Mouse (Mus musculus): ENCODE results near the gene Far2. TPM values are rescaled to one million over a fixed set of nuclear protein-coding genes. Genes with fewer than 3 reads are reported as not detected.
"Not testable (repeated sequence)": the region's sequence is repeated elsewhere in the genome, so short reads cannot be mapped to it uniquely, and the experiment has no call there.

The Far2 gene
- polyA plus RNA-seq, 1 experiment from 2014 or later = 2.1 TPM

DNA sequence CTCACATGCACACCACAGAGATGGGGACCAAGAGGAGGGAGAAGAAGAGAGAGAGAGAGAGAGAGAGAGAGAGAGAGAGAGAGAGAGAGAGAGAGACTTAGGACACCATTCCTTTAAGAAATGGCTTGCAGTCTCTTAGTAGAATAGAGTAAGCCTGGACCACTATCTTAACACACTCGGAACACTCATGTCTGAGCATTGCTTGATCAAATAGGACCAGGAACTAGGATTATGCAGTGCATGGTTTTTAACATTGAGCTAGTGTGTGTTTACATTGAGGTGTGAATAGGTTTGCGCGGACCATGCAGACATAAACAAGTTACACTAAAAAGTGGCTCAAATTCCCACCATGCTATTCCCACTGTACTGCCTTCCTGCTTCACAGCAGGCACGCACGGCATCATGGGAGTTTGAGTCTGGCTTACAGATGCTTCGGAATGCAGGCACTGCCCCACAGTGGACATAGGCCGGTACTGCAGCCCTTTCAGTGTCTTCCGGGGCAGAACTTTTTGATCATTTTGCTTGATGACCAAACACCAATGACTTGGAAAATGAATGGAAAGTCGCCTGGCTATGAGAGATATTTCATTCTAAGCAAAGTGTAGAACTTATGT is 88.8 kb downstream of the Far2 start:
- Histone ChIP-seq H3K4me3 (ENCODE audit: low read depth, low read length) (no peak overlapping the region), H3K27ac (ENCODE audit: low read depth, low read length) (no peak overlapping the region), H3K27me3 (ENCODE audit: control insufficient read depth, insufficient read depth, low read length) (no peaks in the 10 kb centered on the region), H3K36me3 (ENCODE audit: control insufficient read depth, insufficient read depth, low read length) (no peaks in the 10 kb centered on the region), H3K4me1 (ENCODE audit: control insufficient read depth, insufficient read depth, low read length) (0 out of 2 replicates have a peak, but pooled peaks cover 5% of the 10 kb centered on the region), H3K4me2 (no peak overlapping the region), H3K9me3 (ENCODE audit: control insufficient read depth, low read length) (no peaks in the 10 kb centered on the region), H3K9ac (ENCODE audit: low read length) (no peak overlapping the region)
- peak; percentile 83 for ATAC-seq (ENCODE audit: low FRiP score)
- 32% methylated on average over 9 of the region's 9 CpGs for WGBS
- DNase-seq (ENCODE audit: low spot score, missing footprints) = peak; percentile 96

DNA sequence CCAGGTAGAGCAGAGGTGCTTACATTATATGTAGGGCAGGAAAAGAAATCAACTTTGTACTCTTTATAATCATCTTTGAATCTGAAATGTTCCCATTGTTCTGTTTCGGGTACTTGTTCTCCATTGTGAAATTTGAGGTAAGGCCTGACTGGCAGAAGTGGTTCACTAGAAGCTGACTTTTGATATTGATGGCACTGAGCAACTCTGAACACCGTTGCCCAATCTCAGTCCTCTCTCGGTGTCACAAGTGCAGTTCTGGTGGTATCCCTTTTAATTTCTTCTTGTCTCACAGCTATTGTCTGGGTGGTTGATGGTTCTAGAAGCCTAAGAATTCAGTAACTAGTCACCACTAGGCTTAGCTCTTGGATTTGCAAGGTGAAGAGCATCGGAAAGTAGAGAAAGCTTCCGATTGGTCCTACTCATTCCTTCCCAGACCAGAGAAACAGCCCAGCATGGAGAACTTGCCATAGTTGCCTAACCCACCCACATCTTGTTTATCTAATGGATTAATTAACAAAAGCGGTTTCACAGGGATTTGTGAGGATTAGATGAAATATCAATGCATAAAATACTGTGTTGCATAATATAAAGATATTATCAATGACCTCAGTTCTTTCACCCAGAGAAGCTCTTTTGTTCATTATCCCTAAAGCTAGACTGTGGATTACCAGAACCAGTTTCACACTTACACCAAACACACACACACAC is 92.4 kb downstream of the Far2 start:
- Histone ChIP-seq H3K9ac (ENCODE audit: low read length) (no peak overlapping the region), H3K27me3 (ENCODE audit: control insufficient read depth, insufficient read depth, low read length) (no peaks in the 10 kb centered on the region), H3K4me3 (ENCODE audit: low read depth, low read length) (no peak overlapping the region), H3K27ac (ENCODE audit: low read depth, low read length) (no peak overlapping the region), H3K4me2 (no peak overlapping the region), H3K36me3 (ENCODE audit: control insufficient read depth, insufficient read depth, low read length) (no peaks in the 10 kb centered on the region), H3K9me3 (ENCODE audit: control insufficient read depth, low read length) (no peaks in the 10 kb centered on the region), H3K4me1 (ENCODE audit: control insufficient read depth, insufficient read depth, low read length) (no peaks in the 10 kb centered on the region)
- 84% methylated on average over 6 of the region's 6 CpGs for WGBS
- ATAC-seq (ENCODE audit: low FRiP score) (no peak), DNase-seq (ENCODE audit: low spot score, missing footprints) (no peak)

DNA sequence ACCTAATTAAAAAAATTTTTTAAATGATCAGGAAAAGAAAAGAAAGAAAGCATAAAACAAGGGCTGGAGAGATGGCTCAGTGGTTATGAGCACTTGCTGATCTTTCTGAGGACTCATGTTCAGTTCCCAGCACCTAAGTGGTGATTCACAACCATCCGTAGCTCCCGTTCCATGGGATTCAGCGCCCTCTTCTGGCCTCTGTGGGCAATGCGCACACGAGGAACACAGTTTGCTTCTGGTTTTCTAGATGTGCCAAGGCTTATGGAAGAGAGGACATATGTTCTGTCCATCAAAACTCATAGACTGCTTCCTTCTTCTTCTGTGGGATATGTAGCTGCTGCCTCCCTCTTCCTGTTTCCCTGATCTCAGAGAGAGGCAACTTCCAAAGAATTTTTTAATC is 94.8 kb downstream of the Far2 start:
- no peaks in the 10 kb centered on the region for H3K27me3 ChIP-seq (ENCODE audit: control insufficient read depth, insufficient read depth, low read length)
- H3K9me3 ChIP-seq (ENCODE audit: control insufficient read depth, low read length) = no peaks in the 10 kb centered on the region
- DNase-seq (ENCODE audit: low spot score, missing footprints) (no peak), ATAC-seq (ENCODE audit: low FRiP score) (no peak)
- no peaks in the 10 kb centered on the region for H3K36me3 ChIP-seq (ENCODE audit: control insufficient read depth, insufficient read depth, low read length)
- H3K27ac ChIP-seq (ENCODE audit: low read depth, low read length) = no peak overlapping the region
- H3K9ac ChIP-seq (ENCODE audit: low read length) = no peak overlapping the region
- H3K4me3 ChIP-seq (ENCODE audit: low read depth, low read length) = no peak overlapping the region
- H3K4me1 ChIP-seq (ENCODE audit: control insufficient read depth, insufficient read depth, low read length) = no peaks in the 10 kb centered on the region
- no peak overlapping the region for H3K4me2 ChIP-seq
- 84% methylated on average over 5 of the region's 5 CpGs for WGBS

DNA sequence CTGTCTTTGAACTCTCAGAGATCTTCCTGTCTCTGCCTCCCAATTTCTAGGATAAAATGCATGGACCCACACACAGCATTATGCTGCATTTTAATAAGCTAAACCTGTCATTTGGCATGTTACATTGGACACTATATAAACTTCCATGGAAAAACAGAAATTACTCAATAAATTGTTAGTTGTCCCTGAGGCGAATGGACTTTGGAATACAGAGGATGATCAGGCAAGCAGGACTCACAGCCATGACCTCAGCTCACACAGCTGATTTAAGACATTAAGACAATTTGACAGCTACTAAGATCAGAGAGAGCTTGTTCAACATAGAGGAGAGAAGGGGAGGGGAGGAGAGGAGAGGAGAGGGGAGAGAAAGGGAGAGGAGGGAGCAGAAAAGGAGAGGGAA is 95.4 kb downstream of the Far2 start:
- no peak for DNase-seq (ENCODE audit: low spot score, missing footprints)
- Histone ChIP-seq H3K36me3 (ENCODE audit: control insufficient read depth, insufficient read depth, low read length) (no peaks in the 10 kb centered on the region), H3K9me3 (ENCODE audit: control insufficient read depth, low read length) (no peaks in the 10 kb centered on the region), H3K27ac (ENCODE audit: low read depth, low read length) (no peak overlapping the region), H3K9ac (ENCODE audit: low read length) (no peak overlapping the region), H3K4me2 (no peak overlapping the region), H3K4me1 (ENCODE audit: control insufficient read depth, insufficient read depth, low read length) (no peaks in the 10 kb centered on the region), H3K4me3 (ENCODE audit: low read depth, low read length) (no peak overlapping the region), H3K27me3 (ENCODE audit: control insufficient read depth, insufficient read depth, low read length) (no peaks in the 10 kb centered on the region)
- 95% methylated on average over 1 of the region's 1 CpGs for WGBS
- ATAC-seq (ENCODE audit: low FRiP score) = no peak

DNA sequence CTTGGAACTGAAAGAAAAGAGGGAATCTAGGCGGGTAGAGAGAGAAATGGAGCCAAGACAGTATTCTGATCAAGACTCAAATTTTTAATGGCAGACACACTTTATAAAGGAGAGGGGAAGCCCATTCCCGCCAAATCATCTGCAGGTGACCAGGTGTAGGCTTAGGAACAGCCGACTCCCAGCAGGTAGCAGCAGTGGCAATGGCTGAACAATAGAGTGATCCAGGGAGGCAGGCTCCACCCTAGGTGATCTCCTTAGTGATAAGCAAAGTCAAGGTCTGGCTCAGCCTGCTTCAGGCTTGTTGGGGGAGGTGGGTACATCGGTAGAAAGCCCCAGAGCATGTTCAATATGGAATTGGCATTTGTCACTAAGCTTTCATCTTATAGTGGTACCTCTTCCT is 105.2 kb downstream of the Far2 start:
- not testable (repeated sequence) for DNase-seq (ENCODE audit: low spot score, missing footprints)

DNA sequence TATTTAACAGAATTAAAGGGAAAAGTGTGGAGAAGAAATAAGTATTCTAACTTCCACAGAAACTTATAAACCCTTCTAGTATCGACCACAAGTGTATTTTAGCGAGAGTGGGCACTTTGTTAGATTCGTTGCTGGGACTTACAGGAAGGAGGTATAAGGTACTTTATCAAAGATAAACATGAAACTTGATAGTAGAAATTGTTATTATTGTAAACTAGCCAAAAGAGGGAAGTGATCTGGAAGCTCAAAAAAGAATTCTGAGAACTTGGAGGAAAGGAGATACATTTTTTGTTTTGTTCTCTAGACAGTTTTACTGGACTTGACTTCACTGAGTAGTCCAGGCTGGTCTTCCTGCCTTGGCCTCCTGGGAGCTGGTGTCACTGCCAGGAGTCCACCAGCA is 125.8 kb downstream of the Far2 start:
- Histone ChIP-seq H3K4me2 (no peak overlapping the region), H3K4me1 (ENCODE audit: control insufficient read depth, insufficient read depth, low read length) (no peaks in the 10 kb centered on the region), H3K36me3 (ENCODE audit: control insufficient read depth, insufficient read depth, low read length) (no peaks in the 10 kb centered on the region), H3K27ac (ENCODE audit: low read depth, low read length) (no peak overlapping the region), H3K9me3 (ENCODE audit: control insufficient read depth, low read length) (no peaks in the 10 kb centered on the region), H3K27me3 (ENCODE audit: control insufficient read depth, insufficient read depth, low read length) (no peaks in the 10 kb centered on the region), H3K4me3 (ENCODE audit: low read depth, low read length) (no peak overlapping the region), H3K9ac (ENCODE audit: low read length) (no peak overlapping the region)
- 94% methylated on average over 3 of the region's 3 CpGs for WGBS
- ATAC-seq (ENCODE audit: low FRiP score) (no peak), DNase-seq (ENCODE audit: low spot score, missing footprints) (no peak)

More for the DNA sequence above, 105.2 kb downstream of the Far2 start:
- not testable (repeated sequence) for H3K4me1 ChIP-seq (ENCODE audit: control insufficient read depth, insufficient read depth, low read length); H3K4me2 ChIP-seq; H3K9me3 ChIP-seq (ENCODE audit: control insufficient read depth, low read length); ATAC-seq (ENCODE audit: low FRiP score); H3K27me3 ChIP-seq (ENCODE audit: control insufficient read depth, insufficient read depth, low read length); H3K36me3 ChIP-seq (ENCODE audit: control insufficient read depth, insufficient read depth, low read length); H3K27ac ChIP-seq (ENCODE audit: low read depth, low read length); H3K9ac ChIP-seq (ENCODE audit: low read length); H3K4me3 ChIP-seq (ENCODE audit: low read depth, low read length)
- 59% methylated on average over 4 of the region's 4 CpGs for WGBS

DNA sequence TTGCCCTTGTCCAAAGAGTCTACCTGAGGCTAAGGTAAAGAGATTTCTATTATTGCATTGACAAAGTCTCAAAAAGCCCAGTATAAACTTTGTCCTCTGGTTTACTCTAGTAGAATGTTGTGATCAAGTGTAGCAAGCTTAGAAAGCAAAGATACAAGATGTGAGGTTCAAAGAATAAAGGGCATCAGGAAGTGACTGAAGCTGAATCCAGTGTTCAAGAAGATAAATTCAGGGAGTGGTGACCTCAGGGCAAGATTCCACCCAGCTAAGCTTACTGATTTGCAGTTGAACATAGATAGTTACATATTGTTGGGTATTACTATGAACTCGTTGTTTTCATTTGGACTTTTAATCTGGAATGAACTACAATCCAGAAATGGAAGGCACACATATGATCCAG is 138.6 kb downstream of the Far2 start:
- H3K9me3 ChIP-seq (ENCODE audit: control insufficient read depth, low read length) = no peaks in the 10 kb centered on the region
- ATAC-seq (ENCODE audit: low FRiP score) (no peak), DNase-seq (ENCODE audit: low spot score, missing footprints) (no peak)
- no peaks in the 10 kb centered on the region for H3K4me1 ChIP-seq (ENCODE audit: control insufficient read depth, insufficient read depth, low read length)
- 89% methylated on average over 1 of the region's 1 CpGs for WGBS
- no peak overlapping the region for H3K9ac ChIP-seq (ENCODE audit: low read length)
- H3K27me3 ChIP-seq (ENCODE audit: control insufficient read depth, insufficient read depth, low read length) = no peaks in the 10 kb centered on the region
- no peak overlapping the region for H3K4me3 ChIP-seq (ENCODE audit: low read depth, low read length)
- H3K4me2 ChIP-seq = no peak overlapping the region
- H3K27ac ChIP-seq (ENCODE audit: low read depth, low read length) = no peak overlapping the region
- peaks cover 6% of the 10 kb centered on the region for H3K36me3 ChIP-seq (ENCODE audit: control insufficient read depth, insufficient read depth, low read length)

DNA sequence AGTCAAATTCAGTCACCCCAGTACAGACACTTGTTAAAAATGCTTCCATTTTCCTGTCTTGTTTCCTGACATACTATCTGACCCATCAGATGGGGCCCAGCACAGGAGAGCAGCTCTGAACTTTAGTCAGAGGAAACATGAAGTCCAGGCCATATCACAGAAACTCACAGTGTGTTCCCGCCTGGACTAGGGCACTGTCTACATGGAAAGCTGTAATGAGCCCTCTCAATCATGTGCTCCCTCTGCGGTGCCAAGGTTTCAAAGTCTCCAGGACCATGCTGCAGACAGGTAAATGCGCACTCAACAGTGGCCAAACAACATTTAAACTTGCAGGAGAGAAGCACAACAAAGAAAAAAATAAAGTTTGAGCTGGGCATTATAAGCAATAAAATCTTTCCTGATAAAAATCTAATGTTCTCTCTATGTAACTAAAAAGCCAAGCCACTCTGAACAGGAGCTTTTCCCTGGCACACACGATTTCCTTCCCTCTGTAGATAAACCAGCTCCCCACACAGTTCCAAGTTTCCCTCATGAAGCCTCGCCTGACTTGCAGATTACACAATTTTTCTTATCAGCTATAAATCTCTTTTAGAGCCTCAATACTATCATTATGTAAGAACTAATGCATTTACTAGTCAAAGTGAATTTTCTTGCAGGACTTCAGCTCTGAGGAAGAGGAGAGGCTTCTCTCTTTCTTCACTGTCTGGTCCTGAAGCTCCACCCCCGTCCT is 147.1 kb downstream of the Far2 start:
- DNase-seq (ENCODE audit: low spot score, missing footprints) = no peak
- H3K9ac ChIP-seq (ENCODE audit: low read length) = no peak overlapping the region
- 93% methylated on average over 6 of the region's 6 CpGs for WGBS
- 0 out of 2 replicates have a peak, but pooled peaks cover 6% of the 10 kb centered on the region for H3K36me3 ChIP-seq (ENCODE audit: control insufficient read depth, insufficient read depth, low read length)
- no peak overlapping the region for H3K4me3 ChIP-seq (ENCODE audit: low read depth, low read length)
- H3K27me3 ChIP-seq (ENCODE audit: control insufficient read depth, insufficient read depth, low read length) = no peaks in the 10 kb centered on the region
- H3K9me3 ChIP-seq (ENCODE audit: control insufficient read depth, low read length) = no peaks in the 10 kb centered on the region
- H3K4me1 ChIP-seq (ENCODE audit: control insufficient read depth, insufficient read depth, low read length) = no peaks in the 10 kb centered on the region
- no peak overlapping the region for H3K27ac ChIP-seq (ENCODE audit: low read depth, low read length)
- H3K4me2 ChIP-seq = no peak overlapping the region
- ATAC-seq (ENCODE audit: low FRiP score) = no peak

DNA sequence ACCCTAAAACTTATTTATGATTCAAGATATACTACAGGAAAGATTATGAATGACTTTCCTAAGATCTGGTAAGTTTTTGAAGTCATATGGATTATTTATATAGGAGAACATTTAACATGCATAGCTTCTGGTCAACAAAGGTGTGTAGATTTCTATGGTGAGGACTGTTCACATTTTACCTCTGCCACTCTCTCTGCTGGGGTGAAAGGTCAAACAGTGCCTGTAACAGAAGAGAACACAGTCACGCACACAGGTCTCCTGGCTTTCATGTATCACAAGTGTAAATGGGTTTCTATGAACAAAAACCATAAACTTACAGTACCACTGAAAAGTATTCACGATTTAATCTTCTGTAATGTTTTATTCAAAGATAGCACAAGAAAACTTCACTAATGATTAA is 152.1 kb downstream of the Far2 start:
- peaks cover 6% of the 10 kb centered on the region; the same call in 1 of the 2 replicates for H3K36me3 ChIP-seq (ENCODE audit: control insufficient read depth, insufficient read depth, low read length)

More for the DNA sequence above, 152.1 kb downstream of the Far2 start:
- no peak overlapping the region for H3K27ac ChIP-seq (ENCODE audit: low read depth, low read length)
- H3K4me3 ChIP-seq (ENCODE audit: low read depth, low read length) = no peak overlapping the region
- H3K9ac ChIP-seq (ENCODE audit: low read length) = no peak overlapping the region
- no peak overlapping the region for H3K4me2 ChIP-seq
- ATAC-seq (ENCODE audit: low FRiP score) (no peak), DNase-seq (ENCODE audit: low spot score, missing footprints) (no peak)
- WGBS = 89% methylated on average over 2 of the region's 2 CpGs
- no peaks in the 10 kb centered on the region for H3K9me3 ChIP-seq (ENCODE audit: control insufficient read depth, low read length)
- H3K4me1 ChIP-seq (ENCODE audit: control insufficient read depth, insufficient read depth, low read length) = no peaks in the 10 kb centered on the region
- H3K27me3 ChIP-seq (ENCODE audit: control insufficient read depth, insufficient read depth, low read length) = no peaks in the 10 kb centered on the region
